Mouse (Mus musculus): ENCODE results near the gene Antxrl.
A peak's percentile ranks its signal among the peaks of the same experiment; 100 is the strongest.

Gene Antxrl

DNA sequence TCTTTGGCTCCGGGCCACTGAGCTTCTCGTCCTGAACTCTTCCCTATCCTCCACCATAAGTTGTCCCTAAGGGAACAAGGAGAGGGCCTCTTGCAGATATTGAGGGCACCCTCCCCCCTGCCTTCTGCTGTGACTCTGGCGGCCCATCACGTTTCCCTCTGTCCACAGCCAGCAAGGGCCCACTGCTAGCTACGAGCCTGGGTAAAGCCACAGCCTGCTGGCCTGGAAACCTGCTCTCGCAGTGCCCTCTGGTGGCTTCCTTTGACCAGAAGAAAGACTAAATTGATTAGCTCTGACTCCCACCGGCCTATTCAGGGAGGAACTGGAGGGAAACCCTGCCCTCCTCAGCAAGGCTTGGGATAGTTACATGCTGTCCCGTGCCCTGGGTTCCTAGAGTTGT, 52.4 kb downstream of the Antxrl start:
- DNase-seq, result peak; percentile 80

- DNase-seq, result peak; percentile 53
Measured at GRCm38 (mm10) chr14:34106389-34107062, 54.0 kb downstream of the Antxrl start.

DNA sequence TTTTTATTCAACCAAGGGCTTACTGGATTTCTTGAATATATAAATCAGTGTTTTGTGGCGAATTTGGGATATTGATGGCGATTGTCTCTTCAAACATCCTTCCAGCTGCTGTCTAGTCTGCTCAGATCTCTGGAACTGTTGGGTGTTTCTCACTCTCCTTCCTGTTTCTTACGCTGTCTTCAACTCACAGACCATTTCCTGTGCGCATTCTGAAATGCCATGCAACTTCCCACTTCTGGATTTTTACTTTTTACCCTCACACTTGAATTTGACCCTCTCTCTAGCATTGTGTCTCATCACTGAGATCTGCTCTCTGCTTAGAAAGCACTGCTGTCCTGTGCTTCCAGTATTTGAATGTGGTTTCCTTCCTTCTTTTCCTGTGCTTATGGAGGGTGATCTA, 55.1 kb downstream of the Antxrl start:
- no peak for DNase-seq

DNA sequence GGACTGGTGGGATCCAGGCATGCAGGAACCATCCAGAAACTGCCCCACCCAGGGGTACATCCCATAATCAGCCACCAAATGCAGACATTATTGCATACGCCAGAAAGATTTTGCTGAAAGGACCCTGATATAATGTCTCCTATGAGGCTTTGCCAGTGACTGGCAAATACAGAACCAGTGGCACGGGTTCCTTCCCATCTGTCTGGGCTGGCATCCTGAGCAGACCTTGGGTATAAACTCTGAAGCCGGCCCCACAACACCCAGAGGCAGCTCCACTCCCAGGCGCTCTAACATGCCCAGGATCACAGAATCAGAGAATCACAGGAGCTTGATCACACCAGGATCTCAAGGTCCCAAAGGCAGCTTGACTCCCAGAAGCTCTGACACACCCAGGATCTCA, 61.8 kb downstream of the Antxrl start:
- no peak for DNase-seq

DNA sequence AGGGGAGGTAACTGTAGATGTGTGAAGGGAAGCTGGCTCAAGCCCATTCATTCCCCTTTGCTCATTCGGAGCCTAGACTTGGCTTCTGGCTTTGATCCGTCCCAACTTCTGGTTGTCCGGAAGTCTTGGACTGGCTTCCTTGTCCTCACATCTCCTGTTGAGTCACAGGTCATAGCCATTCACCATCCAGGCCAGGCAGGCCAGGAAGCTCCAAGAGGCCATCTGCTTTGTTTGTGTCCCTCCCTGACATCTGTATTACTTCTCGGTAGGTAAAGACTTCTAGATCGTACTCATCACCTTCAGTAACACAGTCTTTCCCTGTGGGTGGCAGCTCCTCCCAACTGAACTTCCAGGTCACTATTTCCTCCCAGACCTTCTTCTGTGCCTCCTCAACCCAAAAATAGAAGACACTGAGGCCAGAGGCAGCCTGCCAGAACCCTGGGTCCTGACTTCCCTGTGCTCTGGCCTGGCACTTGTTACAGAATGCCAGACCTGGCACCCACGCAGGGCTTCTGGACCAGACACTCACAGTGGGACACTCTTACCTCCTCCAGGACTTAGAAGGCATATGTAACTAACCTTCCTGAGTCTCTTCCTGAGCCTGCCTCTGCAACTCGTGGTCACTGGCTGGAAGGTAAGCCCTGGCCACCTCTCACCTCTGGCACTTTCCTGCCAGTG, 66.7 kb downstream of the Antxrl start:
- no peak for DNase-seq

DNA sequence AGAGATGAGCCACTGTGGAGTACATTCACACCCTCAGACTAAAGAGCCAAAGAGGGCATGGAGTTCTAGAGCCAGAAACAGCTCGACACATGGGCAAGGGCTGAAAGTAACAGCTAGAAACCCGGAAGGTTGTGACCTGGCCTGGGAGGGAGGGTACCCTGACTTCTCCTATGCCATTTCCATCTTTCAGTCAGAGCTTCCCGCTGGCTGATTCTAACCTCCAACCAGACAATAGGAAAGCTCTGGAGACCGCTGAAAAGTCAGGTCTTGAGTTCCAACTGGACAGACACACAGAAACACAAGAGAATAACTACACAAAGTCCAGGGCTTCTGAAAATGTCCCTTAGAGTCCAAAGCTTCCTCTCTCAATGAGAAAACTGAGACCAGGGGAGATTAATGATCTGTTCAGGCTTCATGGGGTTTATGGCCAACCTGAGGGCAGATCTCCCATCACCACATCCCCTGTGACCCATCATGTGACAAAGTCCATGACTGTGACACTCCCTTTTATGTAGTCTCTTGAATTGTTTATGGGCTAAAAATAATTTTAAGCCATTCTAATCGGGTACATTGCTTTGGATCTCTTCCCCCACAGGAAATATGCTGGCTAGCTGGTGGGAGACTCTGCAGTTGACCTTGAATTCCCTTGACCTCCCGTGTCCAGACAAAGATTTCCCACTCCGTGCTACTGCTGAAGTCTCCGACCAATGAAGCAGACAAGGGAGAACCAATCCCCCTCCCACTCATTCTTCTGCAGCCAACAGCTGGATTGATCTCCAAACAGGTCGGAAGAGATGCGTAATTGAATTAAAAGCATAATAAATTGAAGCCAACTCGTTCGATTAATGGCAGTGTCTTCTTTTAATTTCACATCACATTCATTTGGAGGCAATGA, 67.8 kb downstream of the Antxrl start:
- DNase-seq, result no peak

DNA sequence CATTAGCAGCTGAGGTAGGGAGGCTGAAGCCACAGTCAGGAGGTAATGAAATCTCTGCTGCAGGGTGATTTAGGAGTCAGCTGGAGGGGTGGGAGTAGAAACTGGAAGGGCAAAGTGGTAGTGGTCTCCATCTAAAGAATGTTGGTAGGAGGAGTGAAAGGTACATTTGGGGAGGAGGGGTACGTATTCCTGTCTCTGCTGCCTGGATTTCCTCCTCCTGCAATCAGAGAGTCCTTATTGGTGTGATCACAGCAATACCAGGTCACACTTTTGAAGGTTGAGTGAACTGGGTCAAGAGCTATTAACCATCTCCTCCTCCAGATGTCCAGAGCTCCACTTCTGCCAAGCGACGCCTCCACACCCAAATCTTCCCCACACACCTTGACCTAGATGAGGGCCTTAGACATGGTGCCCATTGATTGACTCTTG, 68.4 kb downstream of the Antxrl start:
- no peak for DNase-seq

DNA sequence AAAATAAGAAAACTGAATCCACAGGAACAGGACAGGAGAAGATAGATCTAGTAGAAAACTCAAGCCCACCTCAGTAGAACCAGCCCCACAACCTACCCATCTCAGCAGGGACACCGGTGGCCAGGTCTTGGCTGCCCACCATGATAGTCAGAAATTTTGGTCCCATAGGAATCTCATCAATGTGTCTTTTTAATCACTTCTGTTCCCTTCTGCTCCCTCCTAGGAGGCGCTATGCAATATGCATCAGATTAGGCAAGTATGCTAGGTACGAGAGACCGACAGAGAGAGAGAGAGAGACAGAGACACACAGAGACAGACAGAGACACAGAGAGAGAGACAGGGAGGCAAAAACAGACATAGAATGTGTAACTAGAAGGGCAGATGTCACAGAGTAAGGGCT, 69.2 kb downstream of the Antxrl start:
- DNase-seq, result no peak

Measured in retina, postnatal 1 day (tissue).